Mouse (Mus musculus) R1 (cell line): ENCODE results near the gene Gm20388.
"Not testable (repeated sequence)": the region's sequence is repeated elsewhere in the genome, so short reads cannot be mapped to it uniquely, and the experiment has no call there.

ENCODE experiments used
- DNase-seq: peaks from one replicate; pipeline ENCODE4 v3.0.0-alpha.2; 2018; ENCODE audit warnings: low read depth, low spot score

The Gm20388 gene

DNA sequence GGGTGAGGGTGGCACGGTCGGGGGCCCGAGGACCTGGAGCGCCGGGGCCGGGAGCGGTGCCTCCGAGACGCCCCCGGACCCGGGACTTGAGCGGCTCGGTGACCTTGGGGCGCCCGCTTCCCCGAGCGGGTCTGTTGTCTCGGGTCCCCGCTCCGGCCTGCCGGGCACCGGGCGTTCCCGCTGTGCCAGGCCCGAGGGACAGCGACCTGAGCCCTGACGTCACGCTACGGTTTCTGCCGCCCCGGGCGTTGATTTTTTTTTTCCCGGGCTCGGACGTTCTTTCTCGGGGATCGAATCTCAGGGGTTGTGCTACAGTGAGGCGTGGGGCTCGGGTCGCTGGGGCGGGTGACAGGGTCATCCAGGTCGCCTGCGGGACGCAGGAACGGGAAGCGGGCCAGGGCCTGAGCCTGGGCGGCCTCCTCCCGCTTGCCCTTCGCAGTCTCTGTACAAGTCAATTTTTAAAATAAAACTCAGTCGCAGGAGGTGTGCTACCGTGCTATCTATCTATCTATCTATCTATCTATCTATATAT lies 757.8 kb downstream of the Gm20388 start, which contains the start of gene Emc8:
Emc8 (minus strand) TSS at position 200 of the 532 bp plus-strand sequence.
- no peak for DNase-seq

GRCm38 (mm10) chr8:120671775-120672174 lies 761.1 kb downstream of the Gm20388 start:
- peak; percentile 89 for DNase-seq

DNA sequence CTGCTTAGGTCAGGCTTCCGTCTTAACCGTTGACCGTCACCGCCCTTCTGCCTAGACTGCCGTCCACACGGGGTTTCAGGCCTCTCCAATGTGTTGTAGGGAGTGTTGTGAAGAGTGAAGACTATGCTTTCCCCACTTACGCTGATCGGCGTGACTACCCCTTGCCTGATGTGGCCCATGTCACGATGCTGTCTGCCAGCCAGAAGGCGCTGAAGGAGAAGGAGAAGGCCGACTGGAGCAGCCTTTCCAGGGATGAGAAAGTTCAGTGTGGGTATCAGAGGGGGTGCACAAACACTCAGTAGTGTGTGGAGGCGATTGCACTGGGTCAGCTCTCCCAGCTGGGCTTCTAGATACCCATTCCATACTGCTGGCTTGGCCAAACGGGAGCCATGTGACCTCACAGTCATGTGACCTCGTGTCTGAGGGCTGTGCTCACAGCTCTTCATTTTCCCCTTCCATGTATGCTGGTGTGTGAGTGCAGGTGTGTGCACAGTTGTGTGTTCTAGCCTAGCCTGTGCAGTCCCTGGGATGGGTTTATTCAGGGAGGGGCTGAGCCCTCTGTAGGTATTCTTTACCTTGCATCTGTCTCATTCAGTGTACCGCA lies 762.1 kb downstream of the Gm20388 start:
- DNase-seq: peak; percentile 44

DNA sequence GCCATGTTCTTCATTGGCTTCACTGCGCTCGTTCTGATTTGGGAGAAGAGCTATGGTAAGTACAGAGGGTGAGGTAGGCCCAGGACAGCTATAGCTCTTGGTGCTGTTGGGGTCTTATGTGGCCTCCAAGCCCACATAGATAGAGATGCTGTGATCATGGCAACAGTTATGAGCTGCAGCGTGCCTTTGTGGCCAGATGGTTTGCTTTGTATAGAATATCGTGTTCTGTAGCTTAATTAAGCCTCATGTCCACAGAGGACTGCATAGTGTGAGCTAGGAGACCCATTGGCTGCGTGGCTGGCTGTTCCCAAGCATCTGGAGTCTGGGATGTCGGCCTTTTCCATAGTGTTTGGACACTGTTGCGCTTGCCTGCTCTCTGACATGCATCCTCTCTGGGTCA lies 762.7 kb downstream of the Gm20388 start:
- no peak for DNase-seq

DNA sequence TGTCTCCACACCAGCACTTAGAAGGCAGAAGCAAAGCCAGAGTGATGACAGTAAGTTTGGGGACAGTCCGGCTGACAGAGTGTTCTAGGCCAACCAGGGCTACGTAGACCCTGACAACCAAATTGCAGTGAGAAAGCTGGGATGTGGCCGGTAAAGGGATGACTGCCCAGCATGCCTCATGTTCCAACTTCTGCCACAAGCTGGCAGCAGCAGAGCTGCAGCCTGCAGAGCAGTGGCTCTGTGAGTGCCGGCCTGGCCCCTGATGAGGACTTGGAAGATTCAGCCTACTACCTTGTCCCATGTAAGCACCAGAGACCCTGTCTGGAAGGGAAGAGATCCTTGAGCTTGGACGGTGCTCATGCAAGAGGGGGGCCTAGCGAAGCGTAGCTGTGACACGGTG lies 765.1 kb downstream of the Gm20388 start:
- DNase-seq: no peak

DNA sequence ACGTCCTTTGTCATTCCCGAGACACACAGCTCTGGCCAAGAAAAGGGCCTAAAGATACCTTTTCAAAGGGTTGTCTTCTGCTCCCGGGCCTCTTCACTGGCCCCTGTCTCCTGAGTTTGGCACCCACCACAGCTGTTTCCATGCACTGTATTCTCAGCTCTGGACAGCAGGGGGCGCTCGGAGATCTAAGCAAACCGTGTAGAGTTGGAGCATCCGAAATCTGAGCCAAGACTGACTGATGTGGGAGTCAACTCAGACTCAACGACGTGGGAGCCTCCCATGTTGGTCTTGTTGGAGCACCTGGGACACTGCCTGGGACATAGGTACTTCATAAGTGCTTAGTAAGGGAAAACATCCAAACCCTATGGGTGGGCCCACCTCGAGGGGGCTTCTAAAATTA lies 767.8 kb downstream of the Gm20388 start:
- peak; percentile 88 for DNase-seq

GRCm38 (mm10) chr8:120679629-120680387 lies 769.2 kb downstream of the Gm20388 start:
- no peak for DNase-seq

DNA sequence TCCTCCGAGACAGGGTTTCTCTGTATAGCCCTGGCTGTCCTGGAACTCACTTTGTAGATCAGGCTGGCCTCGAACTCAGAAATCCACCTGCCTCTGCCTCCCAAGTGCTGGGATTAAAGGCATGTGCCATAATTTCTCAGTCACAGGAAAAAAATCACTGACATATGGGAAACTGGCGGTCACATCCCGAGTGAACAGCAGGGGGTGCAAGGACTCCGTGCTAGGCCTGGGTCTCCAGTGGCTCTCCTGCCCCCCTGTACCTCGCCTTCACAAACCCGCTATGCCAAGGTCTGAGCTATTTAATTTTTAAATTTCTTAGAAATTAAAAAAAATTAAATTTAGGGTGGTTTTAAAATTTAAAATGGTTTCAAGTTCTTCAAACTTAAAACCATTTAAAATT lies 769.8 kb downstream of the Gm20388 start:
- not testable (repeated sequence) for DNase-seq

DNA sequence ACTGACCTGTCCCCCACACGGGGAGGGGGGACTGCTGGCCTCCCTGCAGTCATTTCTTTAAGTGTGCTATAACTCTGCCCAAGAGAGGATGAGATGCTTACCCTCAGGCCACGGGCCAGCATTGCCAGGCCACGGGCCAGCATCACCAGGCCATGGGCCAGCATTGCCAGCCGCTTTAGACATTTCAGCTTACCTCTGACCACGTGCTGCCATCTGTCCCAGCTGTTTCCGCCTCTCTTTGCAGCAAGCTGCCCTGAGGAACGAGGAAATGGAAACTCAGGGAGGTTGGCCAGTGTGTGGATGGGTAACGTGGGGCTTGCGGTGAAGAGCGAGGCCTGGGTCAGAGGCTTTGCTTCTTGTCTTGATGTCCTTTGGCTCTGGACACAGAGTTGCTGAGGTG lies 770.5 kb downstream of the Gm20388 start:
- no peak for DNase-seq

DNA sequence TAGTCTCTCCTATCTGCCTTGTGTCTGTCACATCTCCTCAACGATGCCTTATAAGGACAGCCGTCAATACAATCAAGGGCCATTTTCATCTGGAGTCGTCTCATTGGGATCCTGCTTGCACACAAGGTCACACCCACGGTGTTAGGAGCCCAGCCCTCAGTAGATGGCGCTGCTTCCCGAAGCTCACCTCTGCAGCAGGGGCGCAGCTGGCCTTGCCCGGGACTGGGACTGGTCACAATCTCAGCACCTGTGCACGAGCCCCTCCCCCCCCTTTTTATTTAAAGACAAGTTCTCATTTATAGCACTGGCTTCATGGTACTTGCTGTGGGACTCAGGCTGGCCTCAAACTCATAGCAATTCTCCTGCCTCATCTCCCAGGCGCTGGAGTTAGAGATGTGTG lies 773.0 kb downstream of the Gm20388 start:
- DNase-seq: peak; percentile 73

DNA sequence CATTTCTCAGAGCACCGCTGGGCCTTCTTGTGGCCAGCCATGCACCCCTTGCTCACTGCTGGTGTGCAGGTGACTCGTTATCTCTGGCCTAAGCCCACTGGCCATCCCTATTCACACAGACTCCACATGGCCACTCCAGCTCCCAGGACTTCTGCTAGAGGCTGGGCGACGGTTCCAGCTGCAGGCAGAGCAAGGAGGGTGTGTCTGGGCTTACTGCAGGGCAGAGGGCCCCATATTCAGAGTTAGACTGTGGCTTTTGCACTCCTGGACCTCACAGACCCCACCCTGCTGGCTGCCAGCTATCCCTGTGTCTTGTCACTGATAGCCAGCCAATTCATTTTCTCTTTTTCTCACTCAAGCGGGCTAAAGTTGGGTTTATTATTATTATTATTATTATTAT lies 773.4 kb downstream of the Gm20388 start:
- DNase-seq: no peak

- DNase-seq: no peak
Measured at GRCm38 (mm10) chr8:120685097-120685496, 774.5 kb downstream of the Gm20388 start.

GRCm38 (mm10) chr8:120685591-120685990 lies 775.0 kb downstream of the Gm20388 start:
- DNase-seq: no peak

- DNase-seq: no peak
Measured at GRCm38 (mm10) chr8:120686051-120686450, 775.4 kb downstream of the Gm20388 start.

- DNase-seq: no peak
Measured at GRCm38 (mm10) chr8:120686576-120686975, 775.9 kb downstream of the Gm20388 start.

GRCm38 (mm10) chr8:120687786-120688185 lies 777.1 kb downstream of the Gm20388 start:
- no peak for DNase-seq

GRCm38 (mm10) chr8:120688511-120688910 lies 777.9 kb downstream of the Gm20388 start:
- no peak for DNase-seq

DNA sequence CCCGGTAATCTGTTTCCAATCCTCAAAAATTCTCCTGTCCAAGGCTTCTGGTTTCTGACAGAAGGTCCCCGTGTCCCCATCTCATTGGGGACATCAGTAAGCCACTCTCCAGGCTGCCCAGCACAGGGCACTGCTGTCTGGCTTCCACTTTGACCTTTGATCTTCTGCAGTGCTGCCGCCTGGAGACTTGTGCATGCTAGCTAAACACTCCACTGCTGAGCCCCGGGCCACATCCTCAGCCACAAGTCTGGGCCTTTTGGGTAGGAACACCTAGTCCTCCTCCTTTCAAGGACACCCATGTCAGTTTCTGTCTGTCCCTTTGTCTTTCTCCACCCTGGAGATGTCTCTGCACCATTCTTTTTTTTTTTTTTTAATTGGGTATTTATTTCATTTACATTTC lies 782.3 kb downstream of the Gm20388 start:
- no peak for DNase-seq

DNA sequence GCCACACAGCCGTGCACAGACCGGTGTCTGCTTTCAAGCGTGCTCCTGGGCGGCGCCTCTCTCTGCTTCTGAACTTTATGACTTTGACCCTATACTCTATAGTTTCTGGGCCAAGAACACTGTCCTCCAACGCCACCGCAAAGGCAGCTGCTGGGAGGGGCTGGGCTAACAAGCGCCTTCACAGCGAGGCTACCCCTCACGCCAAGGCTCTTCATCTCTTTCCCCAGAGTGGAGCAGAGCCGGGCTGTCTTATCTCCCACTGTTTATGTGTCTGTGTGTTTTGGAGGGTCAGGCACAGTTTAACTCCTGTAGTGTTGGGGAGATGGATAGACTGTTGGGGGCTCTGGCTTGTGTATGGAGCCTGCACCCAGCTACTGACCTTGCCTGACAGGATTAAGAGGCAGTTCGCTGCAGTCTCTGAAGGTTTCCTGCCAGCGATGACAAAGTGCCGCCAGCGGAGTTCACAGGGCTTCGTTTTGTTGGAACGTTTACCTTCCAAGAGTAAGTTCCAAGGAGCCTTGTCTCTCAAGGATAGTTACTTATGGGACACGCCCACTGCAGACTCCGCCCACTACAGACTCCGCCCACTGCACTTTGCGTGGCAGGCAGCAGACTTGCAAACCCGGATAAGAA lies 783.3 kb downstream of the Gm20388 start:
- DNase-seq: peak; percentile 88

- no peak for DNase-seq
Measured at GRCm38 (mm10) chr8:120696401-120697153, 785.9 kb downstream of the Gm20388 start.

GRCm38 (mm10) chr8:120697154-120697978 lies 786.7 kb downstream of the Gm20388 start:
- no peak for DNase-seq
